Mouse (Mus musculus) ovary, postnatal 14 days (tissue): ENCODE measurements around the gene Sla2.
"Not testable (repeated sequence)": the region's sequence is repeated elsewhere in the genome, so short reads cannot be mapped to it uniquely, and the experiment has no call there.

ENCODE experiments used
- DNase-seq: peaks from one replicate; pipeline ENCODE4 v3.0.0; 2022; ENCODE audit warnings: low spot score

Gene Sla2

GRCm38 (mm10) chr2:156887017-156887416 is at the start of gene Sla2:
Sla2 (minus strand) TSS chr2:156887192.
- no peak for DNase-seq

- no peak for DNase-seq
These were observed 48.0 kb upstream of the Sla2 start for GRCm38 (mm10) chr2:156935005-156935404.

- DNase-seq: no peak
These were observed 46.4 kb upstream of the Sla2 start for GRCm38 (mm10) chr2:156933426-156933825.

- DNase-seq: no peak
These were observed 44.4 kb upstream of the Sla2 start for GRCm38 (mm10) chr2:156931421-156931820.

GRCm38 (mm10) chr2:156930549-156930948 is 43.6 kb upstream of the Sla2 start:
- DNase-seq: no peak

- DNase-seq: no peak
These were observed 42.6 kb upstream of the Sla2 start for GRCm38 (mm10) chr2:156929519-156930120.

- DNase-seq: no peak
These were observed 41.6 kb upstream of the Sla2 start for GRCm38 (mm10) chr2:156928606-156929005.

GRCm38 (mm10) chr2:156927663-156928062 is 40.7 kb upstream of the Sla2 start:
- DNase-seq: no peak

GRCm38 (mm10) chr2:156925611-156926010 is 38.6 kb upstream of the Sla2 start:
- not testable (repeated sequence) for DNase-seq

- not testable (repeated sequence) for DNase-seq
These were observed 38.1 kb upstream of the Sla2 start for GRCm38 (mm10) chr2:156925075-156925474.

- DNase-seq: no peak
These were observed 37.4 kb upstream of the Sla2 start for GRCm38 (mm10) chr2:156924210-156924898.

- no peak for DNase-seq
These were observed 36.1 kb upstream of the Sla2 start for GRCm38 (mm10) chr2:156923057-156923456.

- no peak for DNase-seq
These were observed 32.8 kb upstream of the Sla2 start for GRCm38 (mm10) chr2:156919796-156920195.

- DNase-seq: not testable (repeated sequence)
These were observed 32.2 kb upstream of the Sla2 start for GRCm38 (mm10) chr2:156919191-156919590.

- DNase-seq: no peak
These were observed 31.6 kb upstream of the Sla2 start for GRCm38 (mm10) chr2:156918562-156918961.

- DNase-seq: no peak
These were observed 29.6 kb upstream of the Sla2 start for GRCm38 (mm10) chr2:156916419-156917125.

- DNase-seq: no peak
These were observed 28.6 kb upstream of the Sla2 start for GRCm38 (mm10) chr2:156915559-156915958.

GRCm38 (mm10) chr2:156913191-156913590 is 26.2 kb upstream of the Sla2 start:
- DNase-seq: no peak

GRCm38 (mm10) chr2:156905931-156906330 is 18.9 kb upstream of the Sla2 start:
- not testable (repeated sequence) for DNase-seq

- peak; percentile 61 for DNase-seq
These were observed 18.2 kb upstream of the Sla2 start for GRCm38 (mm10) chr2:156904976-156905717.

- no peak for DNase-seq
These were observed 16.4 kb upstream of the Sla2 start for GRCm38 (mm10) chr2:156903367-156903766.

GRCm38 (mm10) chr2:156902411-156902810 is 15.4 kb upstream of the Sla2 start:
- not testable (repeated sequence) for DNase-seq
